Mouse (Mus musculus) limb, embryonic 13.5 days (tissue): ENCODE data around the gene Lhpp. TPM values are rescaled to one million over a fixed set of nuclear protein-coding genes. Genes with fewer than 3 reads are reported as not detected.
A peak's percentile ranks its signal among the peaks of the same experiment; 100 is the strongest.

Experiments used
- ATAC-seq: fragments of 200-750 bp; cut with Nextera tagmentation; 2 replicates; pipeline ENCODE4 v1.8.0; 2017; ENCODE audit warnings: low read depth, moderate number of reproducible peaks, moderate TSS enrichment; ENCODE audit not compliant: low FRiP score
- H3K27ac ChIP-seq: fragments of 300-500 bp; sonication (generic); 2 replicates; pipeline ENCODE4 v1.5.1; 2015; ENCODE audit warnings: inconsistent platforms, mild to moderate bottlenecking, moderate library complexity
- H3K27me3 ChIP-seq: fragments of 300-500 bp; sonication (generic); 2 replicates; pipeline ENCODE4 v1.6.1; 2015; ENCODE audit warnings: mild to moderate bottlenecking, inconsistent platforms
- H3K36me3 ChIP-seq: fragments of 300-500 bp; sonication (generic); 2 replicates; pipeline ENCODE4 v1.6.1; 2015; ENCODE audit warnings: inconsistent platforms, mild to moderate bottlenecking, moderate library complexity
- H3K4me1 ChIP-seq: fragments of 300-500 bp; sonication (generic); 2 replicates; pipeline ENCODE4 v1.6.1; 2015; ENCODE audit warnings: inconsistent platforms
- H3K4me2 ChIP-seq: fragments of 300-500 bp; sonication (generic); replicated peaks from 2 replicates; pipeline ENCODE4 v1.6.1; 2015; ENCODE audit warnings: inconsistent platforms, mild to moderate bottlenecking, moderate library complexity
- H3K4me3 ChIP-seq: fragments of 300-500 bp; sonication (generic); 2 replicates; pipeline ENCODE4 v1.5.1; 2015; ENCODE audit warnings: moderate library complexity, mild to moderate bottlenecking, inconsistent platforms
- H3K9ac ChIP-seq: fragments of 300-500 bp; sonication (generic); 2 replicates; pipeline ENCODE4 v1.6.1; 2015; ENCODE audit warnings: mild to moderate bottlenecking, inconsistent platforms
- H3K9me3 ChIP-seq: fragments of 300-500 bp; sonication (generic); 2 replicates; pipeline ENCODE4 v1.6.1; 2016; ENCODE audit warnings: inconsistent platforms
- WGBS: fragments of 180-500 bp; shearing (Covaris S2); methylation state at CpG from one replicate; pipeline ENCODE4 v1.1.7; 2015; 5-methylcytosine and 5-hydroxymethylcytosine counted together
- polyA plus RNA-seq: library from polyadenylated mRNA; unstranded; fragments of >200 nt; fragmentation: Nextera tagmentation; extraction: Ambion mirVana; gene quantifications from 2 replicates; pipeline ENCODE4 v1.2.1, GENCODE M21; 2015

The Lhpp gene
- polyA plus RNA-seq = 21.7 and 22.6 TPM in 2 replicates

DNA sequence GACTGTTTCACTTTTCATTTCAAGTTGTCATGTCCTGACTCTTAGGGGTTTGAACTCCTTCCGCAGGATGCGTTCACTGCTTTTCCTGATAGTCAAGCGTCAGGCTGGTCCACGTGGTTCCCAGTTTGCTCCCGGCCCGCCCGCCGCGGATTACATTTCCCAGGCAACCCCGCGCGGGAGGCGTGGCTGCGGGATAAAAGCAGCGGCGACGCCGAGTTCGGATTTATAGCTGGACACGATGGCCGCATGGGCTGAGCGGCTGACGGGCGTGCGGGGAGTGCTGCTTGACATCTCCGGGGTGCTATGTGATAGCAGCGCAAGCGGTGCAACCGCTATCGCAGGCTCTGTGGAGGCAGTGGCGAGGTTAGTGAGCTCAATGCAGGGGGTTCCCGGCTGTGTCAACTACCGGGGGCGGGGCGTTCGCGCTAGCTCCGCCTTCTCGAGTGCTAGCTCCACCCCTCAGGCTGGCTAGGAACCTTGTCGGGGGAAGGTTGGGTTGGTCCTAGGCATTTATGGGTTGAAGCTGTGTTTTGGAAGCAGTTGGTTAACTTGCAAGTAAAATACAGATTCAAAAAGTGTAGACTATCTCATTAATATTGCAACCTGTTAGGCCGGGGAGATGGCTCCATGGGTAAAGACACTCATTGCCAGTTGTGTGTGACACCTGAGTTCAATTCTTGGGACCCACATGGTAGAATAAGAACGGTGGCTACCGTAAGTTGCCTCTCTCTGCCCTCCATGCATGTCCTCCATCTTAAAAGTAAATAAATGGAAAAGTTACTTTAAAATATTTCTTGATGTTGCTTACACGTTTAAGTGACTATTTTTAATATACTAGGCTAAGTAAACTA, at the start of gene Lhpp:
Lhpp (plus strand) TSS at position 171 of the 851 bp plus-strand sequence.
- peak; percentile 83 for ATAC-seq
- H3K4me3 ChIP-seq = peak within 1 kb of the TSS; percentile 51
- no peaks in the 10 kb centered on the region for H3K9me3 ChIP-seq
- 8% methylated on average over 44 of the region's 44 CpGs for WGBS
- H3K4me2 ChIP-seq = peak within 1 kb of the TSS; percentile 64
- H3K4me1 ChIP-seq = peaks cover 19% of the 10 kb centered on the region
- no peaks in the 10 kb centered on the region for H3K27me3 ChIP-seq
- H3K27ac ChIP-seq = no peak within 1 kb of the TSS
- no peaks in the 10 kb centered on the region for H3K36me3 ChIP-seq
- H3K9ac ChIP-seq = peak within 1 kb of the TSS; percentile 55

DNA sequence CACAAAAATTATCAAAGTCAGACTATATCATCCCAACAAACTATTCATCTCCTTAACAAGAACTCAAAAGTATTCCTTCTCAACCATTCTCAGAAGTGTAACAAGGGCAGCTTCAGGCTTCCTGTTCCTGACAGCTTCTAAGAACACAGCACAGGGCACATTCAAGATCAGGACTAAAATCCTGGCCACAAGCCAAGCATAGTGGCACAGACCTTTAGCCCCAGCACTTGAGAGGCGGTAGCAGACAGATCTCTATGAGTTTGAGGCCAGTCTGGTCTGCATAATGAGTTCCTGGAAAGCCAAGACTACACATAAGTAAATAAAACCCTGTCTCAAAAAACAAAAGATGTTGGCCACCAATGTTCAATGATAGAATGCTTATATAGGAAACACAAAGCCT, 44.6 kb upstream of the Lhpp start:
- WGBS = 71% methylated on average over 1 of the region's 1 CpGs
- H3K27me3 ChIP-seq = no peaks in the 10 kb centered on the region
- peaks cover 15% of the 10 kb centered on the region for H3K4me1 ChIP-seq
- no peak overlapping the region for H3K4me3 ChIP-seq
- H3K27ac ChIP-seq = no peak overlapping the region
- ATAC-seq = no peak
- no peak overlapping the region for H3K4me2 ChIP-seq
- H3K9me3 ChIP-seq = no peaks in the 10 kb centered on the region
- H3K36me3 ChIP-seq = peaks cover 72% of the 10 kb centered on the region
- H3K9ac ChIP-seq = no peak overlapping the region

DNA sequence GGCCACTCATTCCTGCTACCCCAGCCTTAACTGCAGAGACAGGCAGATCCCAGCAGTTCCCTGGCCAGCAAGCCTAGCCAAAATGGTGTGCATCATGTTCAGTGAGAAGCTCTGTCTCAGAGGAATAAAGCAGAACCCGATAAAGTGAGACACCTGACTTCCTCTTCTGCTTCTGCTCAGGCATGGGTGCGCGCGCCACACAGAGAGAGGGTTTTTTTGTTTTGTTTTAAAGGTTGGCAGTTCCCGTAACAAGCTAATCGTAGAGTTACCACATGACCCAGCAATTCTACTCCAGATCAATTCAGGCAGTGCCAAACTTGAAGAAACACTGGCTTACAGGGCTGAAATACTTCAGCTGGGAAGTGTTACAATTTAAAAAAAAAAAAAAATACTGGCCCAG, 41.6 kb upstream of the Lhpp start:
- no peaks in the 10 kb centered on the region for H3K27me3 ChIP-seq
- H3K4me1 ChIP-seq = peaks cover 40% of the 10 kb centered on the region
- no peak overlapping the region for H3K9ac ChIP-seq
- no peaks in the 10 kb centered on the region for H3K9me3 ChIP-seq
- no peak overlapping the region for H3K27ac ChIP-seq
- no peak for ATAC-seq
- 85% methylated on average over 6 of the region's 6 CpGs for WGBS
- peaks cover 42% of the 10 kb centered on the region for H3K36me3 ChIP-seq
- H3K4me3 ChIP-seq = no peak overlapping the region
- H3K4me2 ChIP-seq = no peak overlapping the region

DNA sequence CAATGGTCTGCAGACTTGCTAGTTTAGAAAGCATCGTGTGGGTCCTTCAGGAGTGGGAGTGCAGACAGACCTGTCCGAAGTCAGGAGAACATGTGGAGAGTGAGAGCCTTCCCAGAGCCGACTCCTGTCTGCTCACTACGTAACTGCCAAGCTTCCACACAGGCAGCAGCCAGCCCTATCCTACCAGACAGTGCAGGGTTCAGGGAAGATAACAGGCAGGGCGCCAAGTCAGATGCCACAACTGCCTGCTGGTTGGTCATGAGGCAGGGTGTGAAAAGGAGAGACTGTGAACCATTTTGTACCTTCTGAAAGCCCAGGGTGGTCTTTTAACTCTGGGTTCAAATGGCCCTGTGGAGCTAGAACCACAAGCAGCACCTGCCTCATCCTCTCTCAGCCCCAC, 40.4 kb upstream of the Lhpp start:
- Histone ChIP-seq H3K4me2 (no peak overlapping the region), H3K27me3 (no peaks in the 10 kb centered on the region), H3K36me3 (peaks cover 30% of the 10 kb centered on the region), H3K9ac (no peak overlapping the region), H3K27ac (no peak overlapping the region), H3K9me3 (no peaks in the 10 kb centered on the region), H3K4me1 (peaks cover 50% of the 10 kb centered on the region), H3K4me3 (no peak overlapping the region)
- no peak for ATAC-seq
- WGBS = 83% methylated on average over 5 of the region's 5 CpGs

DNA sequence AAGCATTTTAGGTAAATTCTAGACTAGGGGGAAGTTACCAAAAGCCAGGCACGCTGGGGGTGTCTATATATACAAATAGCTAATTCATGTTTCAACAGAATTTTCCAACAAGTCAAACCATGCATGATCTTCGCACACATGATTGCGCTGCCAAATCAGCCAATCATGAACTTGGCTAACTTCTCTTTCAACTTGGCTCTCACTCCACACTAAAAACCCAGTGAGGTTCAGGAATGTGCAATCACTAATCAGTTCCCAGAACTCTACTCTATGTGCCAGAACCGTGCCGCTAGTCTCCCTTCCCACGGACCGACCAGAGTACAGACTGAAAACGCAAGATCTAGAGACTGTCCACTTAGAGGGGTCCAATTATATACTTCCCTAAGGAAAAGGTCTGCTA, 39.0 kb upstream of the Lhpp start:
- H3K9ac ChIP-seq = no peak overlapping the region

DNA sequence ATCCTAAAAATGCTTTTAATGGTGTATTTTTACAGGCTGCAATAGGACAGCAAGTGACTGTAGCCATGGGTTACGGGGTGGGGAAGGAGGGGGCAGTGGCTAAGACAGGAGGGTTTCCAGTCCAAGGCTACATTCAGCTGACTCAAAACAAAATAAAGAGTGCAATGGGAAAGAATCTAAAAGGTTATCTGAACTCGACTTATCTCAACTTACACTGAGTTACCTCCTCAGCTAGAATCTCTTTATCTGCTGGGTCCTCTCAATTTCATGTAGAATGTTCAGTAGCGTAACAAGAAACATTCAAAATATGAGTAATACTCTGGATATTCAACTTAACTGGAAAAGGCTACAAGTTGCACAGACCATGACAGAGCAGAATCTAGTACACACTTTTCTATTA, 37.7 kb upstream of the Lhpp start:
- WGBS = 81% methylated on average over 3 of the region's 3 CpGs
- H3K9me3 ChIP-seq = no peaks in the 10 kb centered on the region
- H3K27ac ChIP-seq = peak overlapping the region; percentile 64; the same call in 1 of the 2 replicates
- peaks cover 23% of the 10 kb centered on the region for H3K36me3 ChIP-seq
- no peaks in the 10 kb centered on the region for H3K27me3 ChIP-seq
- peak overlapping the region; percentile 70 for H3K4me2 ChIP-seq
- ATAC-seq = no peak
- peaks cover 58% of the 10 kb centered on the region for H3K4me1 ChIP-seq
- no peak overlapping the region for H3K9ac ChIP-seq
- no peak overlapping the region for H3K4me3 ChIP-seq

More for the DNA sequence above, 39.0 kb upstream of the Lhpp start:
- no peaks in the 10 kb centered on the region for H3K27me3 ChIP-seq
- no peak overlapping the region; the same call in 1 of the 2 replicates for H3K4me3 ChIP-seq
- H3K4me1 ChIP-seq = peaks cover 56% of the 10 kb centered on the region
- H3K4me2 ChIP-seq = peak overlapping the region; percentile 25
- no peaks in the 10 kb centered on the region for H3K9me3 ChIP-seq
- 68% methylated on average over 8 of the region's 8 CpGs for WGBS
- peak overlapping the region; percentile 48; the same call in 1 of the 2 replicates for H3K27ac ChIP-seq
- ATAC-seq = no peak
- peaks cover 23% of the 10 kb centered on the region for H3K36me3 ChIP-seq

DNA sequence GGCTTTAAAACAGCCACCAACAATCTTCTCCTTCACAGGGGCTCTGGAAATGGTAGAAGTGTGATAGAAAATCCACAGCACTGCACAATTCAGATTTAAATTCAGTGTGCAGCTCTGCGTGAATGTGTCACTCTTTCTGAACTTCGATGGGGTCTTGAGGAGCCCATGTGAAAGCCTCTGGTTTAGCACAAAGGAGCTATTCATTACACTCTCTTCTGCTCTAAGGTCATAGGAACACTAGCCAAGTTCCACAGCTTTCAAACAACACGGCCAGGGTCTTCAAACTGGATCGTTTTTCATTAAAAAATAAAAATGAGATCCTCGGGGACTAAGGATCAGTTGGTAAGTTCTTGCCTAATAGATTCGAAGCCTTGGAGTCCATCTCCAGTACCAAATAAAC, 37.2 kb upstream of the Lhpp start:
- 48% methylated on average over 6 of the region's 6 CpGs for WGBS
- Histone ChIP-seq H3K4me1 (peaks cover 58% of the 10 kb centered on the region), H3K27ac (peak overlapping the region; percentile 64), H3K4me2 (peak overlapping the region; percentile 70), H3K27me3 (no peaks in the 10 kb centered on the region), H3K36me3 (peaks cover 19% of the 10 kb centered on the region), H3K4me3 (no peak overlapping the region), H3K9ac (no peak overlapping the region), H3K9me3 (no peaks in the 10 kb centered on the region)
- no peak for ATAC-seq

DNA sequence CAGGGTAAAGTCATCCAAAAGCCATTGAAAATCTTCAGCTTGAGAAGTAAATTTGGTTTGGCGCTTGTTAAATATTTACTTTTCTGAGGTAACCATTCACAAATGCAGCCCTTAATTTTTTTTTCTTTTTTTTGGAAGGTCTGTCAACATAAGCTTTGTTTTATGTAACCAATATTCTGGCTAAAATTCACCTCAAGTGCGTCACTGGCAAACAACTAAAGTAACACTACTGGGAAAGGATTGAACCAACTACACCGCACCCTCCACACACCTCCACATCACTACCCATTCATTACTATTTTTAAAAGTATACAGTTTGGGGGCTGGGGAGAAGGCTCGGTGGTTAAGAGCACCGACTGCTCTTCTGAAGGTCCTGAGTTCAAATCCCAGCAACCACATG, 35.8 kb upstream of the Lhpp start:
- Histone ChIP-seq H3K4me1 (peaks cover 58% of the 10 kb centered on the region), H3K4me2 (peak overlapping the region; percentile 70), H3K36me3 (peaks cover 4% of the 10 kb centered on the region), H3K27me3 (no peaks in the 10 kb centered on the region), H3K9ac (no peak overlapping the region), H3K4me3 (0 out of 2 replicates have a peak overlapping the region, but pooled peaks have one; percentile 14), H3K27ac (no peak overlapping the region), H3K9me3 (no peaks in the 10 kb centered on the region)
- WGBS = 85% methylated on average over 5 of the region's 5 CpGs
- no peak for ATAC-seq

DNA sequence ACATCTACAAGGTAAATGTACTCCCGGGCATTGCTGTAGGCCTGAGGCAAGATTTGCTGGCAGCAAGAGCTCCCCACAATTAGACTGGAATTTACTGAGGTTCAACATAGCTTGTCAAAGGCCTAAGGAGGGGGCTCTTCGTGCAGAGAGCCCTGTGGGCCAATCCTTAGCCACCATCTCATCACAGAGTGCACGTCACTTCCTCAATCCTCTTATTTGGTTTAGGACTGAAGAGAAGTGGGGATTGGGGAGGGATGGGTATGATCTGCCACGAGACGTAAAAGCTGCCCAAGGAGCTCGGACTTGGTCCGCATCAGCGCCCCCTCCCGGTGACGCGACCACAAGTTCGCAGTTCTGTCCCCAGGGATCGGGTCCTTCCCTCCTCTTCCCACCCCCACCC, 34.8 kb upstream of the Lhpp start:
- H3K4me1 ChIP-seq = peaks cover 49% of the 10 kb centered on the region
- H3K9ac ChIP-seq = peak overlapping the region; percentile 81
- peak overlapping the region; percentile 95 for H3K27ac ChIP-seq
- H3K4me2 ChIP-seq = peak overlapping the region; percentile 70
- no peaks in the 10 kb centered on the region for H3K27me3 ChIP-seq
- no peaks in the 10 kb centered on the region for H3K9me3 ChIP-seq
- peak; percentile 79 for ATAC-seq
- 0% methylated on average over 12 of the region's 13 CpGs for WGBS
- peak overlapping the region; percentile 71 for H3K4me3 ChIP-seq
- H3K36me3 ChIP-seq = no peaks in the 10 kb centered on the region

DNA sequence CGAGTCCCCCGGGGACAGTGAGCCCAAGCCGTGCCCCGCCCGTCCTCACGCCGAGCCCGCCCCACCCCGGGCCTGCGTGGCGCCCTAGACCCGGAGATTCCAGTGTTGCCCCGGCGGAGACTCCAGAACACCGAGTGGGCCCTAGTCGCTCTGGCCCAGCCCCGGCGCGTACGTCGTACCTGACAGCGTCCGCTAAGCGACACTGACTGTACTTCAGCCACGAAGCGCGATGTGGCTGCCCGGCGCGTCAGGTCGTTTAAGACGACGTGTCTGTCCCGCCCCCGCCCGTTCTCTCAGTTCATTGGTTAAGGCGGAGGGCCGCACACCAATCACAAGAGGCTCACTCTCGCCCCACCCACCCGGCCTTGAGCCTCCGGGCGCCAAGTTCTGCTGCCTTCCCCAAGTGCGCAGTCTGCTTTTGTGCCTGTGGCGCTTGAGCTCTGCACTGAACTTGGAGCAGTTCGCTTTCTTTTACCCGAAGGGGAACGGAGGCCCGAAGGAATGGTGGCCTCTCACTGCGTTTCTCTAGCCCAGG, 34.3 kb upstream of the Lhpp start, which contains the start of gene Oat:
Oat (minus strand) TSS at position 283 of the 535 bp plus-strand sequence.
- Histone ChIP-seq H3K9ac (peak within 1 kb of the TSS; percentile 81), H3K4me3 (peak within 1 kb of the TSS; percentile 71), H3K36me3 (no peaks in the 10 kb centered on the region), H3K27ac (peak within 1 kb of the TSS; percentile 95), H3K4me2 (peak within 1 kb of the TSS; percentile 70), H3K4me1 (peaks cover 43% of the 10 kb centered on the region), H3K9me3 (no peaks in the 10 kb centered on the region), H3K27me3 (no peaks in the 10 kb centered on the region)
- under 1% methylated on average over 49 of the region's 49 CpGs for WGBS
- ATAC-seq = peak; percentile 97

DNA sequence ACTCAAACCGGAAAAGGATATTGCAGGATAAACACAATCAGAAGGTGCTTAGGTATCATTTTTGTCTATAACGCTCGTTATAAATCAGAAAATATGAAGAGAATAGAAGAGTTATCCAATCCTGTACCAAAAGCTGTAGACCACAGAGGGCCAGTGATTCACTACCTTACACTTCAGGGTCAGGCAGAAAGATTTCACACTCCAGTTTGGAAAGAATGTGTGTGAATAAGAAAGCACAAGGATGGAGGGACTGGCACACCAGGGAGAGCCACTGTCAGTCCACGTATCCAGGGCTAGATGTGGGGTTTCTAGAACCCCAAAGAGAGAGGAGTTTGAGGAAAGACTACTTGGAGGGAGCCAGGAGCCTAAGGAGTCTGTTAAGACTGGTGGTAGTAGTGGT, 33.5 kb upstream of the Lhpp start:
- H3K4me1 ChIP-seq = peaks cover 36% of the 10 kb centered on the region
- peak overlapping the region; percentile 46; the same call in 1 of the 2 replicates for H3K9ac ChIP-seq
- no peak overlapping the region for H3K4me3 ChIP-seq
- H3K36me3 ChIP-seq = no peaks in the 10 kb centered on the region
- no peaks in the 10 kb centered on the region for H3K9me3 ChIP-seq
- WGBS = 62% methylated on average over 4 of the region's 4 CpGs
- peak overlapping the region; percentile 70 for H3K4me2 ChIP-seq
- no peak for ATAC-seq
- H3K27ac ChIP-seq = no peak overlapping the region
- no peaks in the 10 kb centered on the region for H3K27me3 ChIP-seq

DNA sequence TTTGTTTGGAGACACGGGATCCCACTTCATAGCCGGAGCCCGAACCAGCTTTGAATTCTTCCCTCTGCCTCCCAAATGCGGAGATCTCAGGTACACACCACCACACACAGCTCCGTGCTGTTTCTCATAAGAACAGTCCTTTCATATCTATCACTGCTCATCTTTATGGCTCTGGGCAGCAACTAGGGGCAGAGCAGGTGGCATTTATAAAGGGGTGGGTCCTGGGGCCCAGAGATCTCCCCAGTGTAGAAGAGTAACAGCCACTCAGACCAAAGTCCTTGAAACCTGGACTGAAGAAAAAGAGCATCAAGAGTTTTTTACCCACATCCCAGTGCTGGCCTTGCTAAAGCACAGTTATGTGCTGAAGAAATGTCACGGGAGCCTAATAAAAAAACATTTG, 29.9 kb upstream of the Lhpp start:
- H3K27me3 ChIP-seq = no peaks in the 10 kb centered on the region
- no peaks in the 10 kb centered on the region for H3K9me3 ChIP-seq
- no peak overlapping the region for H3K9ac ChIP-seq
- H3K36me3 ChIP-seq = no peaks in the 10 kb centered on the region
- H3K4me3 ChIP-seq = no peak overlapping the region
- H3K4me1 ChIP-seq = peaks cover 7% of the 10 kb centered on the region
- no peak overlapping the region for H3K4me2 ChIP-seq
- H3K27ac ChIP-seq = no peak overlapping the region
- WGBS = 74% methylated on average over 6 of the region's 6 CpGs
- no peak for ATAC-seq
